Mouse (Mus musculus) midbrain, embryonic 16.5 days (tissue): ENCODE results near the gene Kif18b. TPM values are rescaled to one million over a fixed set of nuclear protein-coding genes. Genes with fewer than 3 reads are reported as not detected.

Experiments
- ATAC-seq: fragments of 200-750 bp; cut with Nextera tagmentation; 2 replicates; pipeline ENCODE4 v1.8.0; 2017; ENCODE audit warnings: moderate TSS enrichment
- H3K27ac ChIP-seq: fragments of 300-500 bp; sonication (generic); 2 replicates; pipeline ENCODE4 v1.5.1; 2014; ENCODE audit warnings: mild to moderate bottlenecking, low read length, mixed read lengths
- H3K27me3 ChIP-seq: fragments of 300-500 bp; sonication (generic); 2 replicates; pipeline ENCODE4 v1.6.1; 2014; ENCODE audit warnings: low read depth, low read length, mixed read lengths; ENCODE audit not compliant: control insufficient read depth, insufficient read depth
- H3K36me3 ChIP-seq: fragments of 300-500 bp; sonication (generic); 2 replicates; pipeline ENCODE4 v1.6.1; 2014; ENCODE audit warnings: mild to moderate bottlenecking, low read length, moderate library complexity, mixed read lengths; ENCODE audit not compliant: control insufficient read depth, insufficient read depth
- H3K4me1 ChIP-seq: fragments of 300-500 bp; sonication (generic); 2 replicates; pipeline ENCODE4 v1.6.1; 2014; ENCODE audit warnings: mild to moderate bottlenecking, low read length, mixed read lengths; ENCODE audit not compliant: control insufficient read depth, insufficient read depth
- H3K4me2 ChIP-seq: fragments of 300-500 bp; sonication (generic); 2 replicates; pipeline ENCODE4 v1.6.1; 2014; ENCODE audit warnings: mild to moderate bottlenecking, low read length, mixed read lengths
- H3K4me3 ChIP-seq: fragments of 300-500 bp; sonication (generic); 2 replicates; pipeline ENCODE4 v1.5.1; 2014; ENCODE audit warnings: low read depth, mild to moderate bottlenecking, low read length, moderate library complexity, mixed read lengths
- H3K9ac ChIP-seq: fragments of 300-500 bp; sonication (generic); 2 replicates; pipeline ENCODE4 v1.6.1; 2014; ENCODE audit warnings: low read depth, low read length, mixed read lengths
- H3K9me3 ChIP-seq: fragments of 300-500 bp; sonication (generic); replicated peaks from 2 replicates; pipeline ENCODE4 v1.6.1; 2014; ENCODE audit warnings: mild to moderate bottlenecking, low read length, mixed read lengths; ENCODE audit not compliant: control insufficient read depth, poor library complexity, severe bottlenecking
- WGBS: fragments of 180-500 bp; shearing (Covaris S2); extraction: QIAGEN DNeasy Blood & Tissue Kit; methylation state at CpG from one replicate; pipeline ENCODE4 v1.1.7; 2014; 5-methylcytosine and 5-hydroxymethylcytosine counted together
- polyA plus RNA-seq: library from polyadenylated mRNA; unstranded; fragments of >200 nt; fragmentation: Nextera tagmentation; extraction: Ambion mirVana; gene quantifications from 2 replicates; pipeline ENCODE4 v1.2.1, GENCODE M21; 2015

Kif18b gene
- polyA plus RNA-seq, 1 experiment from 2014 or later = 0.75 TPM

DNA sequence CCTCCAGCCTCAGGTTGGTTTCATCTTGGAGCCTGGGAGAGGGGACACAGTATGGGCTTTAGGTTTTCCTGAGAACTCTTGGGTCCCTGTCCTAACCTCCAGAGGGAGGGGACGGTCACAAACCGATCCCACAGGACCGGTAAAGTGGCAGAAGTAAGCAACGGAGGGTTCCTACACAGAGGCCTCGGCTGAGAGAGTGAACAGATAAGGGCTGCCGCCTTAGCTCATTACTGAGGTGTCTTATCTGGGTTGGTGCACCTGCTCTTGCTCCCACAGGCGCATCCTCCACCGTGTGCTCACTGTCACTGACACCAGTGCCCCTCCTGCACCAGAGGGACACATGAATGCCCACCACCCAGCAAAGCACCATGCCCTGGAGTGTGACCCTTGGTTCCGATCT, 29.1 kb downstream of the Kif18b start:
- Histone ChIP-seq H3K36me3 (no peaks in the 10 kb centered on the region), H3K9ac (no peak overlapping the region), H3K4me1 (peaks cover 4% of the 10 kb centered on the region; the same call in 1 of the 2 replicates), H3K4me3 (no peak overlapping the region), H3K27me3 (peaks cover 28% of the 10 kb centered on the region), H3K27ac (no peak overlapping the region), H3K4me2 (no peak overlapping the region), H3K9me3 (no peaks in the 10 kb centered on the region)
- 85% methylated on average over 9 of the region's 9 CpGs for WGBS
- no peak for ATAC-seq

- Histone ChIP-seq H3K36me3 (no peaks in the 10 kb centered on the region), H3K4me1 (peaks cover 4% of the 10 kb centered on the region; the same call in 1 of the 2 replicates), H3K4me2 (no peak overlapping the region), H3K27me3 (peaks cover 28% of the 10 kb centered on the region), H3K4me3 (no peak overlapping the region), H3K9ac (no peak overlapping the region), H3K27ac (no peak overlapping the region), H3K9me3 (no peaks in the 10 kb centered on the region)
- no peak for ATAC-seq
- WGBS = 88% methylated on average over 4 of the region's 4 CpGs
Measured at GRCm38 (mm10) chr11:102894716-102895115, 30.2 kb downstream of the Kif18b start.

GRCm38 (mm10) chr11:102893015-102893651, 31.8 kb downstream of the Kif18b start:
- Histone ChIP-seq H3K36me3 (no peaks in the 10 kb centered on the region), H3K27ac (no peak overlapping the region), H3K9me3 (no peaks in the 10 kb centered on the region), H3K9ac (peak overlapping the region; percentile 38; the same call in 1 of the 2 replicates), H3K4me2 (peak overlapping the region; percentile 52), H3K27me3 (peaks cover 28% of the 10 kb centered on the region), H3K4me3 (peak overlapping the region; percentile 27), H3K4me1 (peaks cover 3% of the 10 kb centered on the region; the same call in 1 of the 2 replicates)
- no peak for ATAC-seq
- 3% methylated on average over 43 of the region's 43 CpGs for WGBS

DNA sequence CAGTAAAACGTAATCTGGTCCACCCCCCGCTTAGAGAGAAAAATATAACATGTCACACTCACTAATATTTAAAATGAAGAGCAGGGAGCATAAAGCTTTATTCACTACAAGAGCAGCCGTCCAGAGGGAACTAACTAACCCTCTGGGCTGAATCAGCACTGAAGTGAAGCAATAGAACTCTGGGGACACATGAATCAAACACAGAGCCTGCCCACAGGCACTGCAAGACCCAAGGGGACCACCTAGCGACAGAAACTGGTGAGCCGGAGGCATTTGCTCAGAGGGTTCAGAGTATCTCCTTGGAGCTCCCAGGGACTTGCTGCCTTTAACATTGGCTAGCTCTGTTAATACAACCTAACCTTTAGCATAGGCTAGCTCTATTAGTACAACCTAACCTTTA, 34.8 kb downstream of the Kif18b start:
- no peak for ATAC-seq
- no peak overlapping the region for H3K27ac ChIP-seq
- no peaks in the 10 kb centered on the region for H3K9me3 ChIP-seq
- H3K27me3 ChIP-seq = peaks cover 28% of the 10 kb centered on the region
- no peak overlapping the region for H3K9ac ChIP-seq
- no peak overlapping the region for H3K4me2 ChIP-seq
- H3K4me1 ChIP-seq = peaks cover 6% of the 10 kb centered on the region
- 69% methylated on average over 5 of the region's 5 CpGs for WGBS
- H3K4me3 ChIP-seq = no peak overlapping the region
- no peaks in the 10 kb centered on the region for H3K36me3 ChIP-seq

DNA sequence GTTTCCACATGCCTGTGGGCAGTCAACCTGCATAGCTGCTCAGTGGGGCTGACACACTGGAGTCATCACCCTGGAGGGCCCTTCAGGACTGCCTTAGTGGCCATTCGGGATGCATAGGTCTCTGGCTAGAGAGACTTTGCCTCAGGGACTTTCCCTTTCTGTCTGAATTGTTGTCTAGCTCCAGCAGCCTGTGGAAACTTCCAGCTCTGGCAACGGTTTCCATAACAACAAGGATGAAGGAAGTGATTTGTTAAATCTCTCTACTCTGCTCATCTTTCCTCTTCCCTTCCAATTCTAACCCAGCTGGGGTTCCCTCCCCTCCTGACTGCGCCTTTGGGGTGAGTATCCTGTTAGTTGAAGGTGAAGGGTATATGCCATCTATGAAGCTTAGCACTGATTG, 36.8 kb downstream of the Kif18b start:
- no peaks in the 10 kb centered on the region for H3K36me3 ChIP-seq
- peaks cover 13% of the 10 kb centered on the region for H3K27me3 ChIP-seq
- H3K4me2 ChIP-seq = peak overlapping the region; percentile 12; the same call in 1 of the 2 replicates
- peaks cover 6% of the 10 kb centered on the region for H3K4me1 ChIP-seq
- no peak overlapping the region for H3K4me3 ChIP-seq
- peak; percentile 36; the same call in 1 of the 2 replicates for ATAC-seq
- WGBS = 56% methylated on average over 3 of the region's 3 CpGs
- H3K27ac ChIP-seq = peak overlapping the region; percentile 65
- H3K9me3 ChIP-seq = no peaks in the 10 kb centered on the region
- H3K9ac ChIP-seq = peak overlapping the region; percentile 11; the same call in 1 of the 2 replicates

DNA sequence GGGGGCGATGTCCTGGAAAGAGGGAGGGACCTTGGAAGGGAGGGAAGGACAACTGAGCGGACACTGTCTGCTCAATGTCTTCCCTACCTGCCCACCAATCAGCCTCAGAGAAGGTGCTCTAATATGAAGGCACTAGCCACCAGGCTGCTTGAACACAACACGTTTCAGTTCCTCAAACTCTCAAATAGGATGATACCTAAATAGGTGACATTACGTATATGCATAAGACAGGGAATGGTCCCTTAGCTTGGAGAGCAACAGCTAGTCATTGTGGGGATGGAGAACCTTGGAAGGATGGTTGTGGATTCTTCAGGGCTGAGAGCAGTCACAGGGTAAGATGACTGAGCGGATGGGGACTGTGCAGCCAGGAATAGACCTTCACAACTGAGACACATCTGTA, 37.5 kb downstream of the Kif18b start:
- Histone ChIP-seq H3K9ac (no peak overlapping the region), H3K4me2 (no peak overlapping the region), H3K27ac (no peak overlapping the region), H3K9me3 (no peaks in the 10 kb centered on the region), H3K36me3 (no peaks in the 10 kb centered on the region), H3K4me3 (no peak overlapping the region), H3K4me1 (peaks cover 4% of the 10 kb centered on the region), H3K27me3 (peaks cover 9% of the 10 kb centered on the region)
- ATAC-seq = no peak
- 85% methylated on average over 5 of the region's 5 CpGs for WGBS

DNA sequence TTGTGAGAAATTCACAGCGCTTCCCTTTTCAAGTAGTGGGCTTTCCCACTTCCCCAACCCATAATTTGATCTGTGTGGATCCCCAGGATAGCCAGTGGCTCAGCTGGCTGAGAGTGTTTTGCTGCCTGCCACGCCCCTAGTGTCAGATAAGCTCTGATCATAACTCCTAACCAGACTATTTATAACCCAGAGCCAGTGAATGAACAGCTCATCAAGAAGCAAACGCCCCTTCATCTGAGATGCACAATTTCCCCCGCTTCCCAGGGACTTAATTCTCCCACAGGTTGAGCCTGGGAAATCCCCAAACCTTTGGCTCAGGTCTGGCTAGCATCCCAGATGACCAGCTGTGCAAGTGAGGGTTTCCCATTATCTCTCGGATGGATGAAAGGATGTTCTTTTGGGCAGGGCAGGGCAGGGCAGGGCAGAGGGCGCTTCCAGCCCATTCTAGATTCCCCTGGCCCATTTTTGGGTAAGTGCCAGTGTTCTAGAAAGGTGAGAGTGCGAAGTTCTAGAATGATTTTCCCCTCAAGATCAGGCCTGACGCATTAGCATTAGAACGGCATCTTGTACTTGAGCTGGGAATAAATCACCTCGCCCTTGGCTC, 40.2 kb downstream of the Kif18b start, which contains the start of gene Fam187a:
Fam187a (plus strand) TSS at position 554 of the 604 bp plus-strand sequence.
- no peaks in the 10 kb centered on the region for H3K36me3 ChIP-seq
- no peaks in the 10 kb centered on the region for H3K9me3 ChIP-seq
- no peak for ATAC-seq
- H3K27me3 ChIP-seq = no peaks in the 10 kb centered on the region; the same call in 1 of the 2 replicates
- 57% methylated on average over 10 of the region's 10 CpGs for WGBS
- H3K4me3 ChIP-seq = no peak within 1 kb of the TSS
- H3K4me2 ChIP-seq = no peak within 1 kb of the TSS
- no peak within 1 kb of the TSS for H3K9ac ChIP-seq
- H3K4me1 ChIP-seq = peaks cover 14% of the 10 kb centered on the region
- H3K27ac ChIP-seq = no peak within 1 kb of the TSS

GRCm38 (mm10) chr11:102881314-102882198, 43.4 kb downstream of the Kif18b start:
- ATAC-seq = peak; percentile 30; the same call in 1 of the 2 replicates
- WGBS = 18% methylated on average over 13 of the region's 13 CpGs
- H3K4me1 ChIP-seq = peaks cover 15% of the 10 kb centered on the region

More at GRCm38 (mm10) chr11:102881314-102882198, 43.4 kb downstream of the Kif18b start:
- no peaks in the 10 kb centered on the region; the same call in 1 of the 2 replicates for H3K27me3 ChIP-seq
- H3K4me2 ChIP-seq = peak overlapping the region; percentile 87
- peak overlapping the region; percentile 67 for H3K9ac ChIP-seq
- peaks cover 4% of the 10 kb centered on the region; the same call in 1 of the 2 replicates for H3K36me3 ChIP-seq
- peak overlapping the region; percentile 91 for H3K27ac ChIP-seq
- peak overlapping the region; percentile 66 for H3K4me3 ChIP-seq
- H3K9me3 ChIP-seq = no peaks in the 10 kb centered on the region
